Mouse (Mus musculus) intestine, embryonic 16.5 days (tissue): ENCODE data around the gene Bace2. TPM values are rescaled to one million over a fixed set of nuclear protein-coding genes. Genes with fewer than 3 reads are reported as not detected.

Experiments used
- ATAC-seq: fragments of 200-750 bp; cut with Nextera tagmentation; 2 replicates; pipeline ENCODE4 v1.8.0; 2017; ENCODE audit warnings: moderate TSS enrichment, moderate library complexity
- H3K27ac ChIP-seq: fragments of 300-500 bp; sonication (generic); 2 replicates; pipeline ENCODE4 v1.5.1; 2014; ENCODE audit warnings: mild to moderate bottlenecking, low read length
- H3K27me3 ChIP-seq: fragments of 300-500 bp; sonication (generic); replicated peaks from 2 replicates; pipeline ENCODE4 v1.6.1; 2014; ENCODE audit warnings: low read length, control low read depth, mixed read lengths; ENCODE audit not compliant: control insufficient read depth, insufficient read depth
- H3K36me3 ChIP-seq: fragments of 300-500 bp; sonication (generic); 2 replicates; pipeline ENCODE4 v1.6.1; 2014; ENCODE audit warnings: low read length, control low read depth; ENCODE audit not compliant: control insufficient read depth, insufficient read depth
- H3K4me1 ChIP-seq: fragments of 300-500 bp; sonication (generic); 2 replicates; pipeline ENCODE4 v1.6.1; 2014; ENCODE audit warnings: low read length, control low read depth, mixed read lengths; ENCODE audit not compliant: control insufficient read depth, insufficient read depth
- H3K4me2 ChIP-seq: fragments of 300-500 bp; sonication (generic); 2 replicates; pipeline ENCODE4 v1.6.1; 2014; ENCODE audit warnings: low read depth, low read length, control low read depth
- H3K4me3 ChIP-seq: fragments of 300-500 bp; sonication (generic); 2 replicates; pipeline ENCODE4 v1.5.1; 2014; ENCODE audit warnings: mild to moderate bottlenecking, low read length
- H3K9ac ChIP-seq: fragments of 300-500 bp; sonication (generic); 2 replicates; pipeline ENCODE4 v1.6.1; 2014; ENCODE audit warnings: low read depth, low read length
- H3K9me3 ChIP-seq: fragments of 300-500 bp; sonication (generic); 2 replicates; pipeline ENCODE4 v1.6.1; 2016; ENCODE audit warnings: low read length, control low read depth; ENCODE audit not compliant: control insufficient read depth
- WGBS: fragments of 180-500 bp; shearing (Covaris S2); extraction: QIAGEN DNeasy Blood & Tissue Kit; methylation state at CpG from one replicate; pipeline ENCODE4 v1.1.7; 2014; 5-methylcytosine and 5-hydroxymethylcytosine counted together
- polyA plus RNA-seq: library from polyadenylated mRNA; unstranded; fragments of >200 nt; fragmentation: Nextera tagmentation; extraction: Ambion mirVana; gene quantifications from 2 replicates; pipeline ENCODE4 v1.2.1, GENCODE M21; 2015

Bace2 gene
- 17.0 and 18.4 TPM in 2 replicates for polyA plus RNA-seq

GRCm38 (mm10) chr16:97356499-97357187, at the start of gene Bace2:
TSS of gene Bace2 (plus strand) at chr16:97356742.
- Histone ChIP-seq H3K27me3 (no peaks in the 10 kb centered on the region; the same call in 1 of the 2 replicates), H3K27ac (no peak within 1 kb of the TSS), H3K9ac (peak within 1 kb of the TSS; percentile 56), H3K4me1 (peaks cover 8% of the 10 kb centered on the region), H3K4me2 (peak within 1 kb of the TSS; percentile 90), H3K9me3 (no peaks in the 10 kb centered on the region), H3K4me3 (peak within 1 kb of the TSS; percentile 56), H3K36me3 (no peaks in the 10 kb centered on the region)
- under 1% methylated on average over 58 of the region's 58 CpGs for WGBS
- peak; percentile 87 for ATAC-seq

- Histone ChIP-seq H3K27ac (no peak overlapping the region), H3K4me2 (no peak overlapping the region), H3K36me3 (no peaks in the 10 kb centered on the region), H3K4me3 (no peak overlapping the region), H3K4me1 (no peaks in the 10 kb centered on the region), H3K27me3 (no peaks in the 10 kb centered on the region), H3K9me3 (no peaks in the 10 kb centered on the region), H3K9ac (no peak overlapping the region)
- no peak for ATAC-seq
- 68% methylated on average over 4 of the region's 4 CpGs for WGBS
These were observed 48.9 kb upstream of the Bace2 start for GRCm38 (mm10) chr16:97307594-97307993.

GRCm38 (mm10) chr16:97309796-97310569, 46.6 kb upstream of the Bace2 start:
- no peaks in the 10 kb centered on the region for H3K9me3 ChIP-seq
- H3K9ac ChIP-seq = no peak overlapping the region
- ATAC-seq = peak; percentile 66
- H3K27ac ChIP-seq = no peak overlapping the region
- H3K27me3 ChIP-seq = no peaks in the 10 kb centered on the region
- no peak overlapping the region for H3K4me3 ChIP-seq
- 61% methylated on average over 4 of the region's 4 CpGs for WGBS
- H3K4me2 ChIP-seq = no peak overlapping the region
- no peaks in the 10 kb centered on the region for H3K4me1 ChIP-seq
- no peaks in the 10 kb centered on the region for H3K36me3 ChIP-seq

GRCm38 (mm10) chr16:97310570-97310846, 46.0 kb upstream of the Bace2 start:
- H3K4me3 ChIP-seq = no peak overlapping the region

GRCm38 (mm10) chr16:97312960-97313686, 43.4 kb upstream of the Bace2 start:
- Histone ChIP-seq H3K27me3 (no peaks in the 10 kb centered on the region), H3K36me3 (no peaks in the 10 kb centered on the region), H3K27ac (no peak overlapping the region), H3K9me3 (no peaks in the 10 kb centered on the region), H3K4me1 (no peaks in the 10 kb centered on the region), H3K9ac (no peak overlapping the region), H3K4me3 (no peak overlapping the region), H3K4me2 (no peak overlapping the region)
- ATAC-seq = peak; percentile 52
- 35% methylated on average over 10 of the region's 10 CpGs for WGBS

More at GRCm38 (mm10) chr16:97310570-97310846, 46.0 kb upstream of the Bace2 start:
- no peak overlapping the region for H3K27ac ChIP-seq
- H3K36me3 ChIP-seq = no peaks in the 10 kb centered on the region
- H3K4me1 ChIP-seq = no peaks in the 10 kb centered on the region
- H3K4me2 ChIP-seq = no peak overlapping the region
- H3K9me3 ChIP-seq = no peaks in the 10 kb centered on the region
- no peaks in the 10 kb centered on the region for H3K27me3 ChIP-seq
- WGBS = 49% methylated on average over 1 of the region's 1 CpGs
- no peak overlapping the region for H3K9ac ChIP-seq
- peak; percentile 66 for ATAC-seq

GRCm38 (mm10) chr16:97321576-97321975, 35.0 kb upstream of the Bace2 start:
- WGBS = 78% methylated on average over 3 of the region's 3 CpGs
- Histone ChIP-seq H3K9me3 (no peaks in the 10 kb centered on the region), H3K27ac (no peak overlapping the region), H3K27me3 (no peaks in the 10 kb centered on the region), H3K9ac (no peak overlapping the region), H3K4me1 (no peaks in the 10 kb centered on the region), H3K4me3 (no peak overlapping the region), H3K4me2 (no peak overlapping the region), H3K36me3 (no peaks in the 10 kb centered on the region)
- no peak for ATAC-seq

- H3K4me1 ChIP-seq = no peaks in the 10 kb centered on the region
- H3K9ac ChIP-seq = no peak overlapping the region
- ATAC-seq = no peak
- no peak overlapping the region for H3K4me2 ChIP-seq
- H3K9me3 ChIP-seq = no peaks in the 10 kb centered on the region
- H3K27ac ChIP-seq = no peak overlapping the region
- H3K27me3 ChIP-seq = no peaks in the 10 kb centered on the region
- no peaks in the 10 kb centered on the region for H3K36me3 ChIP-seq
- no peak overlapping the region for H3K4me3 ChIP-seq
These were observed 33.9 kb upstream of the Bace2 start for GRCm38 (mm10) chr16:97322604-97323003.

GRCm38 (mm10) chr16:97325975-97326374, 30.6 kb upstream of the Bace2 start:
- WGBS = 36% methylated on average over 8 of the region's 8 CpGs
- no peak for ATAC-seq
- no peak overlapping the region for H3K4me2 ChIP-seq

GRCm38 (mm10) chr16:97328602-97329001, 27.9 kb upstream of the Bace2 start:
- Histone ChIP-seq H3K4me1 (no peaks in the 10 kb centered on the region), H3K27me3 (no peaks in the 10 kb centered on the region), H3K9ac (no peak overlapping the region), H3K4me2 (no peak overlapping the region), H3K27ac (no peak overlapping the region), H3K36me3 (no peaks in the 10 kb centered on the region), H3K4me3 (no peak overlapping the region), H3K9me3 (no peaks in the 10 kb centered on the region)
- WGBS = 85% methylated on average over 2 of the region's 2 CpGs
- ATAC-seq = no peak

More at GRCm38 (mm10) chr16:97325975-97326374, 30.6 kb upstream of the Bace2 start:
- Histone ChIP-seq H3K27me3 (no peaks in the 10 kb centered on the region), H3K9me3 (no peaks in the 10 kb centered on the region), H3K36me3 (no peaks in the 10 kb centered on the region), H3K9ac (no peak overlapping the region), H3K4me3 (no peak overlapping the region), H3K27ac (no peak overlapping the region), H3K4me1 (no peaks in the 10 kb centered on the region)
